Mouse (Mus musculus) spleen, adult 2 months (tissue): Measurements from ENCODE around the gene 2610318N02Rik.

Source experiments
- CTCF ChIP-seq: fragments of 200-500 bp; IDR thresholded peaks from 2 replicates; pipeline ENCODE4 v1.5.1; 2011; ENCODE audit warnings: mild to moderate bottlenecking, inconsistent platforms; ENCODE audit not compliant: insufficient read depth, insufficient read length, insufficient replicate concordance; ENCODE audit errors: extremely low read depth
- POLR2A ChIP-seq: fragments of 200-500 bp; IDR thresholded peaks from 2 replicates; pipeline ENCODE4 v1.6.1; 2011; ENCODE audit warnings: low read depth, low read length, inconsistent platforms

DNA sequence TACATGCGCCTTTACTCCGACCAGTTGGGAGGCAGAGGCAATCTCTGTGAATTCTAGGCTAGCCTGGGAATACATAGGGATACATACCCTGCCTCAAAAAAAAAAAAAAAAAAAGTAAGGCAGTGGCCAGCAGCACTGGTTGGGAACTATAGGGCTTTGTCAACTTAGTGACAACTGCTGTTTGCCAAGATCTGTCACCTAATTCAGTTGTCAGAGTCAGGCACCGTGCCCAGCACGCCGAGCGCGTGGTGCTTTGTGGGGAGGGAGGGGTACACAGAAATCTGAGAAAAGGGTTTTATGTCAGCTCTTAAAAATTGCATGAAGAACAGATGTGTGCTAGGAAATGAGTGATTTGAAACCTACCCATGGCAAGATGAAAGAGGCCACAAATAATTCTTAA is 46.9 kb downstream of the 2610318N02Rik start:
- TF ChIP-seq CTCF (no peak), POLR2A (no peak)
